Mouse (Mus musculus) effector memory CD4-positive, alpha-beta T cell, adult 7 months (primary cell): Measurements from ENCODE around the gene Coro6. TPM values are rescaled to one million over a fixed set of nuclear protein-coding genes. Genes with fewer than 3 reads are reported as not detected.

Experiments
- polyA plus RNA-seq: library from polyadenylated mRNA; unstranded; fragments of 100-300 nt; shearing (Covaris generic); gene quantifications from one replicate; pipeline ENCODE4 v1.2.1, GENCODE M21; 2017

Gene Coro6
- not detected for polyA plus RNA-seq

DNA sequence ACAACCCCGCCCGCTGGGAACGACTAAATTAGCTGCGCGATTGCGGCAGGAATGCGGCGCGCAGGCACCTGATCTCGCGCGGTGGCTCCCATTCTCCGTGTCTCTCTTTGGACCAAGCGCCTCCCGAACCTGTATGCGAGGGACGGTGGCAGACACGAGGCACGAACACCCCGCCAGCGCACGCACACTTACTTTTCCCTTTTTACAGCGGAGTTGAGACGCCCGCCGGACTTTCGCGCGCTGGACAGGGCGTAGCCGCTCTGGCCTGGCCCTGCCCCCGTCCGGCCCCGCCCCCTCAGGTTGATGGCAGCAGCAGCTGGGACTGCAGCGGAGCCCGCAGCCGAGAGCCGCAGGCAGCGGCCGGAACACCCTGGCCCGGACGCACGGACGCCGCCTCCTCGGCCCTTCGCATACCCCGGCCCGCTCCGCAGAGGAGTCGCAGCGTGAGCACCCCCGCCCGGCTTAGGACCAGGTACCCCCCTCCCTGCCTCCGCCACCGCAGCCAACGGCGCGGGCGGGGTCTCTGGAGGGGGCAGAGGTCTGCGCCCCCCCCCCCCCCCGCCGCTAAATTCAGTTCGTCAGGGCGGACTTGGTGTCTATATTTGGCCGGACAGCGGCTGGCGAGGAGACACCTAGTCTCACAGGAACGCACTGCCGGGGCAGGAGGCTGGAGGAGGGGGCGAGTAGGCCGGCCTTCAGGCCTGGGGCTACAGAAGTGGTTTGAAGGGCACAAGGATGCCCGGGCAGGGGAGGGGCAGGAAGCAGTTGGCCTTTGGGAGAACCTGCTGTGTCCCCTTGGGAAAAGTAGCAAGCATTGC is at the start of gene Coro6:
TSS of gene Coro6 (plus strand) at position 129 of the 818 bp plus-strand sequence.

DNA sequence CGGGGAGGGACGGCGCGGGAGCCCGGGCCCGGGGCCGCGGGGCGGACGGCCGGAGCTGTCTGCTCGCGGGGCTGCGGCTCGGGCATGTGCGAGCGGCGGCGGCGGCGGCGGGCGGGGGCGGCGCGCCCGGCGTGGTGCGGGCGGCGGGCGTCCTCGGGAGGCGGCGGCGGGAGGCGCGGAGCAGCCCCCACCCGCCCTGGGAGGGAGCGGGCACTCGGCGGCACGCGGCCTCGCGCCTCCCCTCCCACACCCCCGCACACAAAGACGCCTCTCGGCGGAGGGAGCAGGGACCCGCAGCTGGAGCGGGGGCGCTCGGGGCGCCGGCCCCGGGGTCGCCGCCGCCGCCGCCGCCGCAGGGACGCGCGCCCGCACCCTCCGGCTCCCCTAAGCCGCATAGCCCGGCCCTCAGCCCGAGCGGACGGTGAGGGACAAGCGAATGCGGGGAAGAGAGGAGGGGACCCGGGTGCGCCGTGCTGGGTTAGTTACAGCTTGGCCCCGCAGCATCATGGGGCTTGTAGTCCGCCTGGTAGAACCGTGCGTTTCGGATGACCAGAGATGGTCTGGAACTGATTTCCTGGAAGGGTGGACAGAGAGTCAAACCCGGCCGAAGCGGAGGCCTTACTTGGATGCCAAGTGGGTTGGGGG is 27.5 kb downstream of the Coro6 start, which contains the start of gene Ankrd13b:
TSS of gene Ankrd13b (minus strand) at position 88 of the 645 bp plus-strand sequence.

DNA sequence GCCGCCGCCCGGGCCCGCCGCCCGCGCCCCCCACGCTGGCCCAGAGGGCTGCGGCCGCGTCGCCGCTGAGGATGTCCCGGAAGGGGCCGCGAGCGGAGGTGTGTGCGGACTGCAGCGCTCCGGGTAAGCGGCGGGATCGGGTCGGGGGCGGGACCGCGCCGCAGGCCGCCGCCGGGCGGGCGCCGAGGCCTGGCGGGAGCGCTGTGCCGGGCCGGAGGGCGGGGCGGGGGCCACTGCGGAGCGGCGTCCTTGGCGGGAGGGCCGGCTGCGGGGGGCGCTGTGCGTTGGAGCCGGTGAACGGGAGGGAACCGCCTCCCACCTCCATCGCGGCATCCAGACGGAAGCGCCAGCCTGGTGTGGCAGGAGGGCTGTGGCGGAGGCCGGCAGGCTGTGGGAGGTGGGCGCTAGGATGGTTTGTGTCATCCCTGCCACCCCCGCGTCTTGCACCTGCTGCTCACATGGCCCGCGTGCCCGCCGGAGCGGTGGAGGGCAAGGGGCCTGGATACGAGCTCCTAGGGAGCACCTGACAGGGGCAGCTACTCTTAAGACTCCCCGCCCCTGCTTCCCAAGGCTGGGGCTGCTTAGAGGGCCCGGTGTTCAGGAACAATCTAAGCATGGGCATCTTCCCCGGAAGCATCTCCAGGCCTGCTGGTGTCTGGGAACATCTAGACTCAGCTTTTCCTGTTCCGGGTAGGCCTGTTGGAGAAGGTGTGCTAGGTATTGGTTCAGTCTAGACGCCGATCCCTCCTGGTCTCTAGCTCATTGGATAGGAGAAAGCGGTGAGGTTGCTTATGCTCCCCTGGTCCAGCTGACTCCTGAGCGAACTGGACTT is 31.5 kb downstream of the Coro6 start, which contains the start of gene Git1:
TSS of gene Git1 (plus strand) at position 51 of the 832 bp plus-strand sequence.

DNA sequence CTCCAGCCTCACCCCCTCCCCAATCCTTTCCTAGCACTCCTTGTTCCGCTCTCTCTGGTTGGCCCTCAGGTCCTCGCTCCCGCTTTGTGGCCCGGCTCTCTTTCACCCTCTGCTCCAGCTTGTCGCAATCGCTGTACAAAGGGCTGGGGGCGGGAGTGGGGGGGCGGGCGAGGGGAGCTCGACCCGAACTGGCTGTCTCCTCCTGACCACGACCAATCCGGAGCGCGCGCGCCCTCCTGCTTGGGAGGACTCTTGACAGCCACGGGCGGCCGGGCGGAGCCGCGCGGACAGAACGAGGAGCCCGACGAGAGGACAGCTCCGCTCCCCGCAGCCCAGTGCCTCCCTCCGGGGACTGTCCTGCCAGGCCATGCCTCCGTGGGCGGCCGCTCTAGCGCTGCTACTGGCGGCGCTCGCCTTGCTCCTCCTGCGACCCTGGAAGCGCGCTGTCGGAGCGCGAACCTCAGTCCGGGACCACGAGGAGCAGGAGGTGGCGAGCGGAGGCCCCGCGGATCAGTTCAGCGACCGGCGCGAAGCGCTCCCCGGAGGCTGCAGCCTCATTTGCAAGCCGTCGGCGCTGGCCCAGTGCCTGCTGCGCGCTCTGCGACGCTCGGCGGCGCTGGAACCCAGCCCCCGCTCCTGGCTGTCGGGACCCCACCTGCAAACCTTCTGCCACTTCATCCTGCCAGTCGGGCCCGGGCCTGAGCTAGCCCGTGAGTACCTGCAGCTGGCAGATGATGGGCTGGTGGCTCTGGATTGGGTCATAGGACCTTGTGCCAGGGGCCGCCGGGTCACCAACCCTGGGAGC is 52.8 kb downstream of the Coro6 start, which contains the start of gene Abhd15:
TSS of gene Abhd15 (plus strand) at position 290 of the 805 bp plus-strand sequence.

DNA sequence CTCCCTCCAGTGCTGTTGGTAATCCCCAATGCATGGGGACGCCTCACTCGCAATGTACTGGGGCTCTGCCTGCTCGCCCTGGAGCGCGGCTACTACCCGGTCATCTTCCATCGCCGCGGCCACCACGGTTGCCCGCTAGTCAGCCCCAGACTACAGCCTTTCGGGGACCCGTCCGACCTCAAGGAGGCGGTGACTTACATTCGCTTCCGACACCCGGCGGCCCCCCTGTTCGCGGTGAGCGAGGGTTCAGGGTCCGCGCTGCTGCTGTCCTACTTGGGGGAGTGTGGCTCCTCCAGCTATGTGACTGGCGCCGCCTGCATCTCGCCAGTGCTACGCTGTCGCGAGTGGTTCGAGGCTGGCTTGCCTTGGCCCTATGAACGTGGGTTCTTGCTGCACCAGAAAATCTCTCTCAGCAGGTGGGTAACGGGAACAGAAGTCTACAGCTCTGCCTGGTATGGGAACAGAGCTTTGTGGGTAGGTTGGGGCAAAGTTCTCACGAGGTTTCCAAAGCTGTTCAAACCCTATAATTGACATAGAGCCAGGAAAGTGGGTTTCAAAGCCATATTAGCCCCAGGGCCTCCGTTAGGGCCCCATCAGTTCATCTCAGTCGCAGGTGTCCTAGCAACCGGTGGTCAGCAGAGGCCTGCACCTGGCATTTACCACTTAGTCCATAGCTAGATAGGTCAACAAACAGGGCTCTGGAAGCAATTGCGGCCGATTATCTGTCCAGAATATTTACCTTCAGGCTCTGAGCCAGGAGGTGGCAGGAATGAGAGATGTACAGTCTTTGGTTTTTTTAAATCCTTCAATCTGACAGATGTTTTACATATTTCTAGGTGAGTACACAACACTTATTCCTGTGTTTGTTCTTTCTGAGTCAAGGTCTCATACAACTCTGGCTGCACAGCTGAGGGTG is 53.7 kb downstream of the Coro6 start, which contains the start of gene Trp53i13:
TSS of gene Trp53i13 (minus strand) at position 344 of the 916 bp plus-strand sequence.

DNA sequence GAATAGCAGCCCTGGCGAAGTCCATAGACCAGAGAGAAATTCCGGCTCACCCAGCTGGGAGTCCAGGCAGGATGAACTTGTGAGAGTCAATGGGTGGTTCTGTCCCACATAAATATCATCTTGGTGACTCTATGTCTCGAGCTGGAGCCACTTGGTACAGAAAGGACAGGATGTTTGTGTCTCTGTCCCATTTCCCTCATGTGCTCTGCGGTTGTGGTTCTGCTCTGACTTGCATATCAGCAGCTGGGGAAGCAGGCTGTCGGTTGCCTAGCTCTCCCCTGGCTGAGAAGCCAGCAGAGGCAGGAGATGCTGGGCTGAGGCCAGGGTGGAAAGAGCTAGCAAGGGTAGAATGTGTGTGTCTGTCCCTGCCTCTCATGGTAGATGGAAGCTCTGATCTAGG is 56.8 kb downstream of the Coro6 start, which contains the start of gene Gm10392:
TSS of gene Gm10392 (minus strand) at position 156 of the 400 bp plus-strand sequence.

Other genes with a start within 250 kb of the Coro6 start
- gene Ssh2, start 246.1 kb upstream of the Coro6 start, polyA plus RNA-seq = 236 TPM
- 1.1 TPM for gene Ankrd13b, start 27.3 kb downstream of the Coro6 start, polyA plus RNA-seq
- 33.7 TPM for gene Git1, start 31.2 kb downstream of the Coro6 start, polyA plus RNA-seq
- gene Abhd15, start 52.7 kb downstream of the Coro6 start, polyA plus RNA-seq = 4.6 TPM
- 25.8 TPM for gene Trp53i13, start 53.6 kb downstream of the Coro6 start, polyA plus RNA-seq
- 0.90 TPM for gene Gm10392, start 56.8 kb downstream of the Coro6 start, polyA plus RNA-seq
- gene Taok1, start 145.4 kb downstream of the Coro6 start, polyA plus RNA-seq = 7.6 TPM
- gene Nufip2, start 223.7 kb downstream of the Coro6 start, polyA plus RNA-seq = 82.9 TPM